Mouse (Mus musculus) neural tube, embryonic 14.5 days (tissue): ENCODE measurements around the gene Rpl7l1. TPM values are rescaled to one million over a fixed set of nuclear protein-coding genes. Genes with fewer than 3 reads are reported as not detected.
A peak's percentile ranks its signal among the peaks of the same experiment; 100 is the strongest.
"Not testable (repeated sequence)": the region's sequence is repeated elsewhere in the genome, so short reads cannot be mapped to it uniquely, and the experiment has no call there.

Experiments
- ATAC-seq: fragments of 200-750 bp; cut with Nextera tagmentation; 2 replicates; pipeline ENCODE4 v1.8.0; 2017; ENCODE audit warnings: low read depth, mild to moderate bottlenecking, moderate TSS enrichment, moderate library complexity
- H3K27ac ChIP-seq: fragments of 300-500 bp; sonication (generic); 2 replicates; pipeline ENCODE4 v1.5.1; 2014; ENCODE audit warnings: low read depth, mild to moderate bottlenecking, control low read depth, low read length, moderate library complexity, mixed read lengths
- H3K27me3 ChIP-seq: fragments of 300-500 bp; sonication (generic); 2 replicates; pipeline ENCODE4 v1.6.1; 2014; ENCODE audit warnings: low read length; ENCODE audit not compliant: control insufficient read depth, insufficient read depth
- H3K36me3 ChIP-seq: fragments of 300-500 bp; sonication (generic); 2 replicates; pipeline ENCODE4 v1.6.1; 2014; ENCODE audit warnings: low read length, mixed read lengths; ENCODE audit not compliant: control insufficient read depth, insufficient read depth
- H3K4me1 ChIP-seq: fragments of 300-500 bp; sonication (generic); 2 replicates; pipeline ENCODE4 v1.6.1; 2014; ENCODE audit warnings: low read length; ENCODE audit not compliant: control insufficient read depth, insufficient read depth
- H3K4me2 ChIP-seq: fragments of 300-500 bp; sonication (generic); 2 replicates; pipeline ENCODE4 v1.6.1; 2014; ENCODE audit warnings: mild to moderate bottlenecking, low read depth, low read length, control low read depth
- H3K4me3 ChIP-seq: fragments of 300-500 bp; sonication (generic); 2 replicates; pipeline ENCODE4 v1.5.1; 2014; ENCODE audit warnings: low read depth, low read length, control low read depth, mixed read lengths
- H3K9ac ChIP-seq: fragments of 300-500 bp; sonication (generic); replicated peaks from 2 replicates; pipeline ENCODE4 v1.6.1; 2014; ENCODE audit warnings: low read depth, mild to moderate bottlenecking, control low read depth, low read length, mixed read lengths
- H3K9me3 ChIP-seq: fragments of 300-500 bp; sonication (generic); 2 replicates; pipeline ENCODE4 v1.6.1; 2016; ENCODE audit warnings: low read length; ENCODE audit not compliant: control insufficient read depth
- WGBS: fragments of 180-500 bp; shearing (Covaris S2); extraction: QIAGEN DNeasy Blood & Tissue Kit; methylation state at CpG from one replicate; pipeline ENCODE4 v1.1.7; 2014; 5-methylcytosine and 5-hydroxymethylcytosine counted together
- polyA plus RNA-seq: library from polyadenylated mRNA; unstranded; fragments of >200 nt; fragmentation: Nextera tagmentation; extraction: Ambion mirVana; gene quantifications from 2 replicates; pipeline ENCODE4 v1.2.1, GENCODE M21; 2014

The Rpl7l1 gene
- polyA plus RNA-seq, 1 experiment from 2014 or later, result 69.9 TPM

- ATAC-seq, H3K9me3 ChIP-seq, H3K4me2 ChIP-seq, H3K4me1 ChIP-seq, H3K27me3 ChIP-seq, H3K9ac ChIP-seq, H3K27ac ChIP-seq, H3K36me3 ChIP-seq, H3K4me3 ChIP-seq: not testable (repeated sequence)
- 55% methylated on average over 2 of the region's 2 CpGs for WGBS
These were observed 5.5 kb upstream of the Rpl7l1 start for GRCm38 (mm10) chr17:46787974-46788373.

- WGBS, result 96% methylated on average over 5 of the region's 5 CpGs
- no peaks in the 10 kb centered on the region for H3K36me3 ChIP-seq
- no peak overlapping the region for H3K9ac ChIP-seq
- no peaks in the 10 kb centered on the region for H3K4me1 ChIP-seq
- no peak overlapping the region for H3K27ac ChIP-seq
- no peaks in the 10 kb centered on the region for H3K27me3 ChIP-seq
- H3K4me2 ChIP-seq, result no peak overlapping the region
- no peak overlapping the region for H3K4me3 ChIP-seq
- ATAC-seq, result no peak
- no peaks in the 10 kb centered on the region for H3K9me3 ChIP-seq
These were observed 4.5 kb upstream of the Rpl7l1 start for GRCm38 (mm10) chr17:46786952-46787351.

GRCm38 (mm10) chr17:46783222-46783565, 722 bp upstream of the Rpl7l1 start:
- Histone ChIP-seq H3K9me3 (no peaks in the 10 kb centered on the region), H3K9ac (no peak overlapping the region), H3K27me3 (no peaks in the 10 kb centered on the region), H3K36me3 (peaks cover 14% of the 10 kb centered on the region), H3K4me3 (peak overlapping the region; percentile 59), H3K4me2 (0 out of 2 replicates have a peak overlapping the region, but pooled peaks have one; percentile 51), H3K4me1 (peaks cover 8% of the 10 kb centered on the region; the same call in 1 of the 2 replicates), H3K27ac (no peak overlapping the region)
- WGBS, result 69% methylated on average over 2 of the region's 2 CpGs
- peak; percentile 28; the same call in 1 of the 2 replicates for ATAC-seq

GRCm38 (mm10) chr17:46781876-46782275, 596 bp downstream of the Rpl7l1 start:
- peak overlapping the region; percentile 51 for H3K4me2 ChIP-seq
- peak overlapping the region; percentile 59 for H3K4me3 ChIP-seq
- H3K27ac ChIP-seq, result peak overlapping the region; percentile 86
- peaks cover 8% of the 10 kb centered on the region; the same call in 1 of the 2 replicates for H3K4me1 ChIP-seq
- peaks cover 25% of the 10 kb centered on the region for H3K36me3 ChIP-seq
- ATAC-seq, result no peak
- WGBS, result 4% methylated on average over 11 of the region's 11 CpGs
- no peaks in the 10 kb centered on the region for H3K9me3 ChIP-seq
- H3K9ac ChIP-seq, result peak overlapping the region; percentile 66
- no peaks in the 10 kb centered on the region for H3K27me3 ChIP-seq

- WGBS, result 91% methylated on average over 3 of the region's 3 CpGs
- Histone ChIP-seq H3K4me1 (peaks cover 12% of the 10 kb centered on the region), H3K9me3 (no peaks in the 10 kb centered on the region), H3K27ac (no peak overlapping the region), H3K27me3 (no peaks in the 10 kb centered on the region), H3K9ac (no peak overlapping the region), H3K4me2 (no peak overlapping the region), H3K36me3 (peaks cover 46% of the 10 kb centered on the region), H3K4me3 (no peak overlapping the region)
- no peak for ATAC-seq
These were observed 6.4 kb downstream of the Rpl7l1 start for GRCm38 (mm10) chr17:46776087-46776486.

- no peaks in the 10 kb centered on the region for H3K27me3 ChIP-seq
- no peak overlapping the region for H3K27ac ChIP-seq
- no peak for ATAC-seq
- no peaks in the 10 kb centered on the region for H3K9me3 ChIP-seq
- 95% methylated on average over 9 of the region's 9 CpGs for WGBS
- peaks cover 11% of the 10 kb centered on the region for H3K4me1 ChIP-seq
- H3K4me3 ChIP-seq, result no peak overlapping the region
- H3K36me3 ChIP-seq, result peaks cover 46% of the 10 kb centered on the region
- no peak overlapping the region for H3K4me2 ChIP-seq
- H3K9ac ChIP-seq, result no peak overlapping the region
These were observed 7.4 kb downstream of the Rpl7l1 start for GRCm38 (mm10) chr17:46775070-46775469.

- Histone ChIP-seq H3K4me3 (no peak overlapping the region), H3K4me1 (peaks cover 11% of the 10 kb centered on the region), H3K4me2 (peak overlapping the region; percentile 95; the same call in 1 of the 2 replicates), H3K9ac (no peak overlapping the region), H3K36me3 (peaks cover 39% of the 10 kb centered on the region), H3K27ac (no peak overlapping the region), H3K27me3 (no peaks in the 10 kb centered on the region), H3K9me3 (no peaks in the 10 kb centered on the region)
- no peak for ATAC-seq
- 42% methylated on average over 2 of the region's 2 CpGs for WGBS
These were observed 8.4 kb downstream of the Rpl7l1 start for GRCm38 (mm10) chr17:46774131-46774472.

- Histone ChIP-seq H3K27me3 (no peaks in the 10 kb centered on the region), H3K4me1 (peaks cover 11% of the 10 kb centered on the region), H3K36me3 (peaks cover 33% of the 10 kb centered on the region), H3K4me2 (peak overlapping the region; percentile 95), H3K27ac (peak overlapping the region; percentile 67; the same call in 1 of the 2 replicates), H3K9me3 (no peaks in the 10 kb centered on the region), H3K9ac (peak overlapping the region; percentile 62; the same call in 1 of the 2 replicates), H3K4me3 (peak overlapping the region; percentile 88)
- 10% methylated on average over 19 of the region's 20 CpGs for WGBS
- ATAC-seq, result no peak
These were observed 9.0 kb downstream of the Rpl7l1 start for GRCm38 (mm10) chr17:46773278-46774130.
